Mouse (Mus musculus): ENCODE data around the gene Znhit6. TPM values are rescaled to one million over a fixed set of nuclear protein-coding genes. Genes with fewer than 3 reads are reported as not detected.

The Znhit6 gene
- polyA plus RNA-seq, 1 experiment from 2014 or later = 49.9 TPM

DNA sequence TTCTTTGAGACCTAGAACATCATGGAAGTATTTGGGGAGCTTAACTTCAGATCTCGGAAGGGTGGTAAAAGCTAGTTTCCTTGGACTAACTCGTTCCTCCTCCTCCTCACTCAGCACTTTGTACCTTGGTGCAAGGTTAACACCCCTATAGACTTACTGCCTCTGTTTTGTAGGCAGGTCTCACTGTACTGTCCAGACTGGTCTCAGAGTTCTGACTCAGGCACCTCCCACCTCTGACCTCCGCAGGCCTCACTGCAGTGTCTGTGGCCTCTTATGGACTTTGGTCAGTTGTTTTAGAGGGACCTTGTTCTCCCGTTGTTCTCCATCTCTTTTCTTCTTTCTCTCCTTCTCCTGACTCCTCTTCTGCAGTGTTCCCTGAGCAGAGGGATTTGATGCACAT is 7.0 kb downstream of the Znhit6 start:
- 83% methylated on average over 4 of the region's 4 CpGs for WGBS
- H3K27me3 ChIP-seq (ENCODE audit: poor library complexity, severe bottlenecking) = no peaks in the 10 kb centered on the region
- no peaks in the 10 kb centered on the region for H3K4me1 ChIP-seq
- DNase-seq (ENCODE audit: extremely low spot score, low spot score) = no peak
- H3K27ac ChIP-seq = no peak overlapping the region
- H3K36me3 ChIP-seq (replicated peaks) = peaks cover 89% of the 10 kb centered on the region
- H3K4me3 ChIP-seq = no peak overlapping the region
- no peaks in the 10 kb centered on the region for H3K9me3 ChIP-seq

DNA sequence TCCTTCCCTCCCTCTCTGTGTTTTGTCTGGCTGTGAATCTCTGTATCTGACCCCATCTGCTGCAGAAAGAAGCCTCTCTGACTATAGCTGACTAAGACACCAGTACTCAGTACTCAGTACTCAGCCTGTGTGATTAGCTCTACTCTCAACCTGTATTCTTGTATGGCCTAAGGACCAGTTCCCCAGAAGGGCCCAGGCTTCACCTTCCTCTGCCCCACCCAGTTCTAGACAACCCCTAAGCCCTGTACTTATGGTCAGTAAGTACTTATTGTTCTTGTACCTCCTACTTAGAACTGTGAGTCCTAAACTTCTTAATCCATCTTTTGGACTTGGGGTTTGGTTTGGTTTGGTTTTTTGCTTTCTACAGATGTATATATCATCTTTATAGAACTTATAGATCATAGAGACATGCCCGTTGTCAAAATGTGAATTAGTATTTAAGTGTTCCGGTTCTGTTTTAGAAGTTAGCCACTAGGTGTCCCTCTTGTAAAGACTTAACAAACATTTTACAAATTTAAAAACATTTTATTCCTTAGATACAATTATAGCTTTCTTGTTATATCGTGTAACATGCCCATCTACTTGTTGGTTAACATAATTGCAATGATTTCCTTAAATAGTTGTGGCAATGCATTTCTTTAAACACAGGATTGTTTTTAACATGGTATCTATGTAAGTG is 7.7 kb downstream of the Znhit6 start:
- Histone ChIP-seq H3K4me3 (no peak overlapping the region), H3K4me1 (no peaks in the 10 kb centered on the region), H3K27me3 (ENCODE audit: poor library complexity, severe bottlenecking) (no peaks in the 10 kb centered on the region), H3K9me3 (no peaks in the 10 kb centered on the region), H3K36me3 (replicated peaks) (peaks cover 83% of the 10 kb centered on the region), H3K27ac (no peak overlapping the region)
- no peak for DNase-seq (ENCODE audit: extremely low spot score, low spot score)
- WGBS = 79% methylated on average over 3 of the region's 3 CpGs

DNA sequence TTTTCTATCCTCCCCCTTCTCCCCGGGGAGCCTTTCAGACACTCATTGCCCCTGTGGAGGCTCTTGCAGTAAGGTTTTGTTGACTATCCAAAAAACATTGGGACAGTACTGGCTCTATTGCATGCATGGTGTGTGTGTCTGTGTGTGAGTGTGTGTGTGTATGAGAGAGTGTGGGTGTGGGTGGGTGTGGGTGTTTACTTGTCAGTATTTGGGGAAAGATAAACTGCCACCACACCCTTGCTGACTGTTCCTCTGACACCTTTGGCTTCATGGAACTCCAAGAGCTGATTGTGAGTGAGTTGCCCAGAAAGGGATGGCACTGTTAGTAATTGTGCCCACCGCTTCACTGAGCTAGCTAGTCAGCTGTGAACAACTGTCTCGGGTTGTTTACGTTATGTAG is 14.6 kb downstream of the Znhit6 start:
- Histone ChIP-seq H3K4me3 (no peak overlapping the region), H3K27ac (no peak overlapping the region), H3K36me3 (replicated peaks) (peaks cover 82% of the 10 kb centered on the region), H3K9me3 (no peaks in the 10 kb centered on the region), H3K27me3 (ENCODE audit: poor library complexity, severe bottlenecking) (no peaks in the 10 kb centered on the region), H3K4me1 (no peaks in the 10 kb centered on the region)
- 91% methylated on average over 4 of the region's 4 CpGs for WGBS
- DNase-seq (ENCODE audit: extremely low spot score, low spot score) = no peak

DNA sequence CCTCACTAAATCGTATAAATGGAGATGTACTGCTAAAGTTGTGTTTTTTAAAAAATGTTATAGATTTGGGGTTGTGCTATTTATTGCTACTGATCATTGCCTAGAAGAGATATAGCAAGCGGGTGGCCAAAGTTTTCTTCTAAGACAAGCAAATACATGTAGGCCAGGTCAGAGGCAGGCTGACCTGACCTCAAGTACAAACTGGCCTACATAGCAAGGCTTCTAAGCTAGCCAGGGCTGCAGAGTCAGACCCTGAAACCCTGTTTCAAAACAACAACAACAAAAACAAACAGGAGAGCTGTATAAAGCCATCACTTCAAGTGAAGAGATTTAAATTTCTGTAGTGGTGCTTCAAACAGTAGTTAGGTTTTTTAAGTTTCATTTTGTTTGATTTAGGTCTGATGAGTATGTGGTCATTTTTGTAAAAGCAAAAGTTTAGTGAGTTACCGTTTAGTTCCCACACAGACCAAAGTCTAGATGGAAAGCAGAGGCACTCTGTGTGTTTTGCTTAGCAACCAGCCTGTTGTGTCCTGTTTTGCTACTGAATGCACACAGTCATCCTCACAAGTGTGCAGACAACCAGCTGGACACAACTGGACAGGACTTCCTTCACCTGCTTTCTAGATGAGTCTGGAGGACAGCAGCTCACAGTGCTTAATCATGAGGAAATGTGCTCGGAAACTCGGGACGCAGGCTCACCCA is 16.0 kb downstream of the Znhit6 start:
- Histone ChIP-seq H3K4me1 (no peaks in the 10 kb centered on the region), H3K36me3 (replicated peaks) (peaks cover 77% of the 10 kb centered on the region), H3K27me3 (ENCODE audit: poor library complexity, severe bottlenecking) (no peaks in the 10 kb centered on the region), H3K27ac (no peak overlapping the region), H3K9me3 (no peaks in the 10 kb centered on the region), H3K4me3 (no peak overlapping the region)
- WGBS = 94% methylated on average over 6 of the region's 6 CpGs
- no peak for DNase-seq (ENCODE audit: extremely low spot score, low spot score)

DNA sequence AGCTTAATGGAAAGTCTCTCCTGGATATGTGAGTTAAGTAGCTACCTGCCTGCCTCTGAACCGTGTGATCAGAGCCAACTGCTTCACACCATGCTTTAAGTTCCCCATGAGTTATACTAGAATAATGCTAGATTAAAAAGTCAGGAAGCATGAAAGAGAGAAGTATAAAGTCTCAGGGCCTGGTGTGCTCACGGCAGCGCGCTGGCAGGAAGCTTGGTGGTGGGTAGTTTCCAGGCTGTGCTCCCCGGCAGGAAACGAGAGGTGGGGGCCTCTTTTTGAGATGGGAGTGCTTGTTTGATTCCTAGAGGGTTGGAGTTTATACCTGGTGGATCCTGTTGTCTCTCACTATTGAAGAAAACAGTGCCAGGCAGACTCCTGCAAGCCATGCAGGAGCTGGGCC is 19.3 kb downstream of the Znhit6 start:
- H3K27me3 ChIP-seq (ENCODE audit: poor library complexity, severe bottlenecking) = no peaks in the 10 kb centered on the region
- no peaks in the 10 kb centered on the region for H3K9me3 ChIP-seq
- no peak overlapping the region for H3K27ac ChIP-seq
- no peaks in the 10 kb centered on the region for H3K4me1 ChIP-seq
- peaks cover 88% of the 10 kb centered on the region for H3K36me3 ChIP-seq (replicated peaks)
- DNase-seq (ENCODE audit: extremely low spot score, low spot score) = no peak
- H3K4me3 ChIP-seq = no peak overlapping the region
- 93% methylated on average over 6 of the region's 6 CpGs for whole genome bisulfite sequencing

DNA sequence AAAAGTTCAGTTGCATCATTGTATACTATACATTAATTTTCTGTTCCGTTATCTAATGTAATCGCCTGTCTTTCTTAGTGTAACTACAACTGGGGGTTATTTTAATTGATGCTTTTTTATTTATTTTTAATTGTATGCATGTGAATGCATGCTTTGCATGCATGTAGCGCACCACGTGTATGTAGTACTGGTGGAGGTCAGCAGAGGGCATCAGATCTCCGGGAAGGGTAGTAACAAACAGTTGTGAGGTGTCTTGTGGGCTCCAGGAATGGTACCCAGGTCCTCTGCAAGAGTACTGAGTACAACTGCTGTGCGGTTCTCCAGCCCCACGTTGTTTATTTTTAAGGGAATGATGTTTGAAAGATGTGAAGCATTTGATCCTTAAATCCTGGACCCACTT is 23.1 kb downstream of the Znhit6 start:
- peaks cover 87% of the 10 kb centered on the region for H3K36me3 ChIP-seq (replicated peaks)
- no peak for DNase-seq (ENCODE audit: extremely low spot score, low spot score)
- no peak overlapping the region for H3K4me3 ChIP-seq
- 94% methylated on average over 7 of the region's 7 CpGs for WGBS
- peaks cover 7% of the 10 kb centered on the region; the same call in 1 of the 2 replicates for H3K4me1 ChIP-seq
- no peaks in the 10 kb centered on the region for H3K27me3 ChIP-seq (ENCODE audit: poor library complexity, severe bottlenecking)
- H3K27ac ChIP-seq = no peak overlapping the region
- no peaks in the 10 kb centered on the region for H3K9me3 ChIP-seq

DNA sequence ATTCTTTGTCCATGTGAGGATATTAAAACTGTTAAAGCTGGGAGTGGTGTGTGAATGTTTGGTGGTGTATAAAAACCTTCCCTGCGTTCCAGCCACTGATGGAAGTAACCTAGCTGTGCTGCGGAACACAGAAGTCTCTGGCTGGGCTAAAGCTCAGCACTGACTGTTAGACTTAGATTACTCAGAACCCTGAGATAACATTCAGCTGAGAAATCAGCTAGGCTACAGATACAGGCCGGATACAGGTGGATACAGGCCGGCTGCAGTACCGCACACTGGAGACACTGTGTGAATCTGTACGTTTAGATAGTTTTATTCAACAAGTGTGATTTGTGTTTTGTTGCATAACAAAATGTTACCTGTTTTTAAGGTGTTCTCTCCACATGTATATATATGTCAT is 24.8 kb downstream of the Znhit6 start:
- H3K27me3 ChIP-seq (ENCODE audit: poor library complexity, severe bottlenecking) = no peaks in the 10 kb centered on the region
- peaks cover 7% of the 10 kb centered on the region; the same call in 1 of the 2 replicates for H3K4me1 ChIP-seq
- H3K36me3 ChIP-seq (replicated peaks) = peaks cover 87% of the 10 kb centered on the region
- no peaks in the 10 kb centered on the region for H3K9me3 ChIP-seq
- no peak overlapping the region for H3K27ac ChIP-seq
- WGBS = 95% methylated on average over 6 of the region's 6 CpGs
- no peak overlapping the region for H3K4me3 ChIP-seq
- DNase-seq (ENCODE audit: extremely low spot score, low spot score) = no peak

DNA sequence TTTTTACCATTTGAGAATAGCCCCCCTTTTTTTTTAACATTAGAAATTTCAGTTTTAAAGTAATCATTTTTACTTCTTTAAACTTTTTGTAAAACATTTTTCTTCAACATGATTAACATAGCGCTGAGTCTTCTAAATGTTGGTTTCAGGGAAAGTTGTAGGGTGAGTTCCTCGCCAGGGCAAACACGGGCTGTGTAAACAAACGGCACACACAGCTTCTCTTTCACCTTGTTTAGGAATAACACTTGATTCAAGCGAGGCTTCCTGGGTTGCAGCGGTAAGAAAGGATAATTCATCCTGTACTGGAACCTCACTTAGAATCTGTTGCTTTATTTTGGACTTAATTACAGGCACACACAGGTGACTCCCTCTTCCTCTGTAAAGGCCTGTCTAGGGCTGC is 25.3 kb downstream of the Znhit6 start:
- H3K27me3 ChIP-seq (ENCODE audit: poor library complexity, severe bottlenecking) = no peaks in the 10 kb centered on the region
- H3K9me3 ChIP-seq = no peaks in the 10 kb centered on the region
- no peak overlapping the region for H3K4me3 ChIP-seq
- WGBS = 89% methylated on average over 6 of the region's 6 CpGs
- H3K36me3 ChIP-seq (replicated peaks) = peaks cover 85% of the 10 kb centered on the region
- DNase-seq (ENCODE audit: extremely low spot score, low spot score) = no peak
- H3K27ac ChIP-seq = no peak overlapping the region
- H3K4me1 ChIP-seq = peaks cover 7% of the 10 kb centered on the region; the same call in 1 of the 2 replicates

DNA sequence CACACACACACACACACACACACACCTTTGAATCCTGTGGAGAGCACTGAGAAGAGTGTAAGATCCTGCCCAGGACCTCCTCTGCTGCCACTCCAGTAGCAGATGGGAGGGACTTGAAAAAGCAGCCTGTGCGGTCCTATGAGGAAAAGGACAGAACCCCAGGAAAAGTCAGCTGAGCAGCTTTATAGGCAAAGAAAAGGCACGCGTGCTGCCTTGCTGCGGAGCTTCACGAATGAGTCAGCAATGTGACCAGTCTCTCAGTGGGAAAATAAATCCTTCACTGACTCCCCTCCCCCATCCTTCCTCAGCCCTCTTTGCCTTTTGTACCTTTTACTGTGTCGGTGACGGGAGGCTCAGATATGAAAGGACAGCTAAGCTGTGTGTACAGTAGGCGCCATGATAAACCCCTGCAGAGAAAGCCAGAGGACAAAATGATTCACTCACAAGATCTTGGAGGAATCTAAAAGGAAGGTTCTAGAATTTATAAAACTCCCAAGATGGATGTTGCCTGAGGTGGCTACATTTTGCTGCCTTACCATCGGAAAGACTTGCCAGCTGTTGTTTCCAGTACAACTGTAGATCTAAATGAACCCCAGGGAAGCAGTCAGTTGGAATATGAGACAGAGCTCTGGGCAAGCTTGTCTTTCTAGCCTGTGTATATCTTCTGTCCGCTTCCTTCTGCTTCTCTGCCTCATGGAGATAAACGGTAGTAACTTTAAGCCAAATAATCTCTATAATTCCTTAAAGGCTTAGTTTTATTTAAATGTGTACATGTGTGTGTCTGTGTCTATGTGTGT is 26.6 kb downstream of the Znhit6 start:
- Histone ChIP-seq H3K4me3 (no peak overlapping the region), H3K27me3 (ENCODE audit: poor library complexity, severe bottlenecking) (no peaks in the 10 kb centered on the region), H3K27ac (no peak overlapping the region), H3K4me1 (peaks cover 7% of the 10 kb centered on the region; the same call in 1 of the 2 replicates), H3K9me3 (no peaks in the 10 kb centered on the region), H3K36me3 (replicated peaks) (peaks cover 94% of the 10 kb centered on the region)
- DNase-seq (ENCODE audit: extremely low spot score, low spot score) = no peak
- WGBS = 86% methylated on average over 11 of the region's 11 CpGs

DNA sequence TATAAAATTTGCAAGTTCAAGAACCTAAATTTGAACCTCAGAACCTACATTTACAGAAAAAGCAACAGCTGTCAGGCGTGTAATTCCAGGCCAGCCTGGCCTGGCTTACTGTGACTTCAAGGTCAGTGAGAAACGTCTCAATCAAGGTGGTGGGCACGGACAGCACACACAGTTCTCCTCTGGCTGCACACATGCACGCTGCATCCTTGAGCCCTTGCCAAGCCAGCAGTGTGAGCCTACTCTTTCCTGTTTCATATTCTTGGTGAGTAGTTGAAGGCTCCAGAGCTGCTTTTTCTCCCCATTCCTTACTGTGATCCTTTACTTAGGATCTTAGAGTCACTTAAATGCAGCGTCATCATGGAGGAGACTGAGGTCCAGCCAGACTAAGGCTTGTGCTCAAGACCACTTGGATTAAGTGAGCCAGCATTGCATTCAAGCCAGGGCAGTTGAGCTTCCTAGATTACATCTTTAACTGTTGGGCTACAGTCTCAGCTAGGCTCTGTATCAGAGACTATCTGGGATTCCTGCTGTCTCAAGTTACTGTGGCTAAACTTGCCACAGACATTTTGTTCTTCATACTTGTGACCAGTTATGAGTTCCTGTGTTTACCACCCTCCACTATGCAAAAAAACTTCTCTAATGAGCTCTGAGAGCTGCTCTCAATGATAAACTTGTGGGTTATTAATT is 29.6 kb downstream of the Znhit6 start:
- Histone ChIP-seq H3K4me1 (peaks cover 7% of the 10 kb centered on the region; the same call in 1 of the 2 replicates), H3K27ac (no peak overlapping the region), H3K9me3 (no peaks in the 10 kb centered on the region), H3K36me3 (replicated peaks) (peaks cover 77% of the 10 kb centered on the region), H3K4me3 (no peak overlapping the region), H3K27me3 (ENCODE audit: poor library complexity, severe bottlenecking) (no peaks in the 10 kb centered on the region)
- DNase-seq (ENCODE audit: extremely low spot score, low spot score) = no peak
- WGBS = 93% methylated on average over 5 of the region's 5 CpGs

DNA sequence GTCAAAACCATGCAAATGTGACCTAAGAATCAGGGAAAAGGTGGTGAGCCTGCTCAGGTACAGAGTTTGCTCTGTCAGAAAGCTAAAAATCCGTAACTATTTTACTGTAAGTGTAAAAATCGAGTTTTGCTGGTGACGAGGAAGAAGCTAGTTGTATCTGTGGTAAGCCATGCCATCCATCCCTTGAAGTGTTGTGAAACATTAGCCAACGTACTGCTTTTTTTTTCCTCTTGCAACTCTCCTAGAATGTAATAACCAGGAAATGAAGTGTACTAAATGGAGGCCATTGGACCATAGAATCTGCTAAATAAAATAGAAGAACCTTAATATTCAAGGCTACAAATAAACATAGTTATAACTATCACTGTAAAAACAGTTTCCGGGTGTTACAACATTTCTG is 32.3 kb downstream of the Znhit6 start:
- 90% methylated on average over 5 of the region's 5 CpGs for WGBS
- Histone ChIP-seq H3K27me3 (ENCODE audit: poor library complexity, severe bottlenecking) (no peaks in the 10 kb centered on the region), H3K4me1 (0 out of 2 replicates have a peak, but pooled peaks cover 3% of the 10 kb centered on the region), H3K4me3 (no peak overlapping the region), H3K9me3 (no peaks in the 10 kb centered on the region), H3K36me3 (replicated peaks) (peaks cover 53% of the 10 kb centered on the region), H3K27ac (no peak overlapping the region)
- no peak for DNase-seq (ENCODE audit: extremely low spot score, low spot score)

DNA sequence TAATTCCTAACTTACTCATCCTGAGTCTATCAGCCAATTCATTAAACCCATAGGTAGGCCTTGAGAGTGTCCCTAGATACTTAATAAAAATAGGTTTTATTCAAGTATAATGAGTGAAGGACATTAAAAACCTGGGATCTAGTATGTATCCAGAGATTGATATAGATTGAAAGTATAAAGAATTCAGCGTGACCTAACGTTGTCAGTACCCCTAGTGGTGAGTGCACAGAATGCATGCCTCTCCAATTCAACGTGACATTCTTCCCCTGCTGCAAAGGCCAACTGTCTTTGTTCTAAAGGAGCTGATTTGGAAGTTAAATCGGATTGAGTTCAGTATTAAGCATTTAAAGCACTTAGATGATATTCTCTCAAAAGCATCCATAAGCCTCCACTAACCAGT is 36.7 kb downstream of the Znhit6 start:
- peaks cover 37% of the 10 kb centered on the region for H3K4me1 ChIP-seq
- H3K4me3 ChIP-seq = no peak overlapping the region
- no peaks in the 10 kb centered on the region for H3K27me3 ChIP-seq (ENCODE audit: poor library complexity, severe bottlenecking)
- DNase-seq (ENCODE audit: extremely low spot score, low spot score) = no peak
- 38% methylated on average over 4 of the region's 4 CpGs for WGBS
- no peak overlapping the region for H3K27ac ChIP-seq
- peaks cover 11% of the 10 kb centered on the region for H3K36me3 ChIP-seq (replicated peaks)
- no peaks in the 10 kb centered on the region for H3K9me3 ChIP-seq

Data from forebrain, embryonic 10.5 days (tissue).